Mouse (Mus musculus) myocyte (in vitro differentiated cells): ENCODE measurements around the gene Kcnd3.

Experiments
- E2F4 ChIP-seq: IDR thresholded peaks from one replicate; pipeline ENCODE4 v1.6.1; 2011; ENCODE audit warnings: mild to moderate bottlenecking, control low read depth, moderate library complexity; ENCODE audit not compliant: insufficient read depth
- MAX ChIP-seq: IDR thresholded peaks from one replicate; pipeline ENCODE4 v1.6.1; 2011; ENCODE audit warnings: low read depth, mild to moderate bottlenecking, control low read depth
- MYOD1 ChIP-seq, 3 experiments: IDR thresholded peaks; one replicate each; pipeline ENCODE4 v1.6.1; 2011; ENCODE audit warnings: control low read depth in 2 of 3, low read depth in 2 of 3, mild to moderate bottlenecking in 2 of 3, moderate library complexity in 1 of 3; ENCODE audit not compliant: insufficient read length in 2 of 3, control insufficient read depth in 1 of 3
- POLR2A ChIP-seq: IDR thresholded peaks from one replicate; pipeline ENCODE4 v1.6.1; 2011; ENCODE audit warnings: low read depth, mild to moderate bottlenecking, control low read depth, moderate library complexity; ENCODE audit not compliant: insufficient read length
- POLR2AphosphoS2 ChIP-seq: IDR thresholded peaks from one replicate; pipeline ENCODE4 v1.6.1; 2011; ENCODE audit warnings: low read depth, control low read depth; ENCODE audit not compliant: insufficient read length
- USF1 ChIP-seq: IDR thresholded peaks from one replicate; pipeline ENCODE4 v1.6.1; 2011; ENCODE audit warnings: low read depth, mild to moderate bottlenecking, control low read depth, moderate library complexity

GRCm38 (mm10) chr3:105412681-105413080 is 39.4 kb upstream of the Kcnd3 start:
- TF ChIP-seq E2F4 (no peak), POLR2A (no peak), POLR2AphosphoS2 (no peak), MAX (no peak), USF1 (no peak), MYOD1 (IDR thresholded peaks at IDR 0.05; ENCODE audit: control insufficient read depth in 1 of 3, insufficient read length in 2 of 3, low read depth in 2 of 3) (no peak)
